Mouse (Mus musculus): ENCODE results near the gene Cln6. TPM values are rescaled to one million over a fixed set of nuclear protein-coding genes. Genes with fewer than 3 reads are reported as not detected.
A peak's percentile ranks its signal among the peaks of the same experiment; 100 is the strongest.

The Cln6 gene
- polyA plus RNA-seq, 1 experiment = 17.6 TPM

- 74% methylated on average over 7 of the region's 7 CpGs for WGBS
- Histone ChIP-seq H3K4me1 (ENCODE audit: control insufficient read depth, insufficient read depth, low read length) (no peaks in the 10 kb centered on the region; the same call in 1 of the 2 replicates), H3K4me3 (replicated peaks; ENCODE audit: insufficient read depth, low read depth, low read length) (no peak overlapping the region), H3K27ac (ENCODE audit: insufficient read depth, low read length) (no peak overlapping the region), H3K27me3 (ENCODE audit: control insufficient read depth, insufficient read depth, low read length) (no peaks in the 10 kb centered on the region)
- DNase-seq = no peak
- no peak for TF ChIP-seq CTCF (IDR thresholded peaks at IDR 0.05; ENCODE audit: borderline replicate concordance, insufficient read depth, low read depth, low read length)
- TF ChIP-seq POLR2A (IDR thresholded peaks at IDR 0.05; ENCODE audit: borderline replicate concordance, insufficient read depth, low read length) = no peak
These were observed 38.5 kb downstream of the Cln6 start for GRCm38 (mm10) chr9:62876966-62877616.

- Histone ChIP-seq H3K27ac (ENCODE audit: insufficient read depth, low read length) (no peak overlapping the region), H3K27me3 (ENCODE audit: control insufficient read depth, insufficient read depth, low read length) (no peaks in the 10 kb centered on the region), H3K4me3 (replicated peaks; ENCODE audit: insufficient read depth, low read depth, low read length) (no peak overlapping the region), H3K4me1 (ENCODE audit: control insufficient read depth, insufficient read depth, low read length) (no peaks in the 10 kb centered on the region; the same call in 1 of the 2 replicates)
- TF ChIP-seq POLR2A (IDR thresholded peaks at IDR 0.05; ENCODE audit: borderline replicate concordance, insufficient read depth, low read length) = no peak
- no peak for TF ChIP-seq CTCF (IDR thresholded peaks at IDR 0.05; ENCODE audit: borderline replicate concordance, insufficient read depth, low read depth, low read length)
- 82% methylated on average over 2 of the region's 2 CpGs for WGBS
- no peak for DNase-seq
These were observed 39.2 kb downstream of the Cln6 start for GRCm38 (mm10) chr9:62877825-62878224.

DNA sequence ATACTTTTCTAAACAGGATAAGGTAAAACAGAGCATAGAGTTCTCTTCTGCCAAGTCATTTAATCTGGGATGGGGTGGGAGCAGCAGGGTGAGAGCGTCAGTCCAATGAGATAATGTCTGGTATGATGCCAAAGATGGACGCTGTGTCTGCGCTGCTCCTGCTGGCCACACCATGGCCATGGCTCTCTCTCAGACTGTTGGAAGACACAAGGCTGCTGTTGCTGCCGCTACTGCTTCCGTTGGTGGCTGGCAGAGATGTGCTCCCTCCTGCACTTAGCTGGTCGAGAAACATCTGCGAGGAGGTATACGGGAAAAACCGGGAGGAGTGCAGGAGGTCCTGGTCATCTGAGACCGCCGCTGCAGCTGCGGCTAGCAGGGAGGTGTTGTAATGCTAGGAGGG is 43.3 kb downstream of the Cln6 start:
- H3K27ac ChIP-seq (ENCODE audit: insufficient read depth, low read length) = no peak overlapping the region

DNA sequence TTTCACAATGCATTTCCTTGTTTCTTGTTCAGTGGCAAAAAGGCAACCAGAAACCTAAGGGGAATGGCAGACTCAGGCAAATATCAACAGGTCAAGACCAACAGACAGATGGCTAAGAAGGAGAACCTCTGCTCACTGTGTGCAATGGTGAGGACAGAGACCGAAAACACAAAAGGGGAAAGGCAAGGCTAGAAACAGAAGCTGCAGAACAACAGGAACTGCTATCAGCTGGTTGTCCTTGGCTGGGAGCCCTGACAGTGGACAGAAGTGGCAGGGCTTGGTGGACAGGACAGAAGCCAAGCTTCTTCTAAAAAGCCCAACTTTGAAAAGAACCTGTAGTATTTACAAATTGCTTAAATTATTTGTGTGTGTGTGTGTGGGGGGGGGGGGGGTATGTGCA is 55.9 kb downstream of the Cln6 start:
- 19% methylated on average over 1 of the region's 1 CpGs for WGBS

More for the DNA sequence above, 43.3 kb downstream of the Cln6 start:
- H3K4me1 ChIP-seq (ENCODE audit: control insufficient read depth, insufficient read depth, low read length) = no peaks in the 10 kb centered on the region; the same call in 1 of the 2 replicates
- H3K4me3 ChIP-seq (replicated peaks; ENCODE audit: insufficient read depth, low read depth, low read length) = no peak overlapping the region
- no peak for TF ChIP-seq CTCF (IDR thresholded peaks at IDR 0.05; ENCODE audit: borderline replicate concordance, insufficient read depth, low read depth, low read length)
- no peak for TF ChIP-seq POLR2A (IDR thresholded peaks at IDR 0.05; ENCODE audit: borderline replicate concordance, insufficient read depth, low read length)
- WGBS = 40% methylated on average over 12 of the region's 12 CpGs
- DNase-seq = peak; percentile 35 to 62
- no peaks in the 10 kb centered on the region for H3K27me3 ChIP-seq (ENCODE audit: control insufficient read depth, insufficient read depth, low read length)

More for the DNA sequence above, 55.9 kb downstream of the Cln6 start:
- H3K4me3 ChIP-seq (replicated peaks; ENCODE audit: insufficient read depth, low read depth, low read length) = no peak overlapping the region
- no peaks in the 10 kb centered on the region for H3K4me1 ChIP-seq (ENCODE audit: control insufficient read depth, insufficient read depth, low read length)
- TF ChIP-seq CTCF (IDR thresholded peaks at IDR 0.05; ENCODE audit: borderline replicate concordance, insufficient read depth, low read depth, low read length) = no peak
- no peak for TF ChIP-seq POLR2A (IDR thresholded peaks at IDR 0.05; ENCODE audit: borderline replicate concordance, insufficient read depth, low read length)
- no peak overlapping the region for H3K27ac ChIP-seq (ENCODE audit: insufficient read depth, low read length)
- H3K27me3 ChIP-seq (ENCODE audit: control insufficient read depth, insufficient read depth, low read length) = no peaks in the 10 kb centered on the region
- DNase-seq = peak in 1 of 2 experiments; percentile 17

Other genes starting within 250 kb of the Cln6 start
- gene Itga11, start 161.0 kb upstream of the Cln6 start, polyA plus RNA-seq (2012; rRNA removed) = 0.29 and 0.33 TPM in 2 replicates
- 42.0 and 43.3 TPM in 2 replicates for gene Fem1b, start 26.9 kb upstream of the Cln6 start, polyA plus RNA-seq (2012; rRNA removed)
- 5.5 and 9.2 TPM in 2 replicates for gene Calml4, start 19.3 kb downstream of the Cln6 start, polyA plus RNA-seq (2012; rRNA removed)
- gene Pias1, start 149.1 kb downstream of the Cln6 start, polyA plus RNA-seq (2012; rRNA removed) = 26.8 and 28.5 TPM in 2 replicates

All from cerebellum, adult 2 months (tissue).